Mouse (Mus musculus) left cerebral cortex, adult 2 months (tissue): ENCODE results near the gene Slc35c2. TPM values are rescaled to one million over a fixed set of nuclear protein-coding genes. Genes with fewer than 3 reads are reported as not detected.

Experiments
- DNase-seq, 2 experiments: peaks; one replicate each; pipeline ENCODE4 v3.0.0; 2021 to 2022; ENCODE audit warnings: low spot score in 2 of 2, mixed read lengths in 1 of 2; ENCODE audit errors: extremely low spot score in 1 of 2
- H3K27ac ChIP-seq: fragments of 200-600 bp; 2 replicates; pipeline ENCODE4 v1.8.1; 2022
- H3K4me3 ChIP-seq: fragments of 200-600 bp; 2 replicates; pipeline ENCODE4 v1.8.1; 2022
- CTCF ChIP-seq: fragments of 200-600 bp; IDR thresholded peaks from 2 replicates; pipeline ENCODE4 v1.8.1; 2022; ENCODE audit warnings: antibody characterized with exemption, mild to moderate bottlenecking, moderate library complexity
- intact Hi-C: fragments of 180-260 bp; cut with DNase I; formaldehyde crosslinking; loops from one replicate; pipeline ENCODE4 v1.15.1; 2025
- long read RNA-seq, 2 experiments: library from polyadenylated mRNA; stranded (forward); transcript quantifications; one replicate each; pipeline ENCODE4 v2.0.0; 2021; ENCODE audit warnings: borderline mapping rate in 2 of 2
- total RNA-seq, 2 experiments: library from RNA; stranded (reverse); gene quantifications; 2 replicates each; pipeline ENCODE4 v1.2.3; 2021

Slc35c2 gene
- 10 to 100 TPM; 59.1 to 63.4 TPM for total RNA-seq
- long read RNA-seq, experiment 1, transcript Slc35c2-204 (10 exons, 2,008 nt), result major isoform, 18 of 58 reads
- long read RNA-seq, experiment 1, partial matches to known transcripts, result 8 of 58 reads
- long read RNA-seq, experiment 1, other reads (novel, unspliced or antisense), result 31 of 58 reads
- long read RNA-seq, experiment 2, transcript Slc35c2-204 (10 exons, 2,008 nt), result major isoform, 7 of 48 reads
- long read RNA-seq, experiment 2, partial matches to known transcripts, result 9 of 48 reads
- long read RNA-seq, experiment 2, other reads (novel, unspliced or antisense), result 28 of 48 reads

GRCm38 (mm10) chr2:165287202-165287984 is at the start of gene Slc35c2:
Slc35c2 (minus strand) TSS chr2:165287869.
- Histone ChIP-seq H3K27ac (peak within 1 kb of the TSS; percentile 93), H3K4me3 (peak within 1 kb of the TSS; percentile 82)
- peak; percentile 31 for TF ChIP-seq CTCF
- peak; percentile 92 to 95 for DNase-seq
- intact Hi-C loops, result loop anchor here (5.0 kb wide), 1 partner anchor 320 kb away; no protein-coding TSS in a partner anchor

- DNase-seq, result peak in 1 of 2 experiments; percentile 32
- Histone ChIP-seq H3K27ac (no peak overlapping the region), H3K4me3 (no peak overlapping the region)
- intact Hi-C loops, result no loop called here
- peak; percentile 69 for TF ChIP-seq CTCF
These were observed 49.5 kb upstream of the Slc35c2 start for GRCm38 (mm10) chr2:165337191-165337590.

GRCm38 (mm10) chr2:165332610-165333210 is 45.0 kb upstream of the Slc35c2 start:
- no peak for TF ChIP-seq CTCF
- Histone ChIP-seq H3K27ac (no peak overlapping the region), H3K4me3 (no peak overlapping the region)
- no peak for DNase-seq
- intact Hi-C loops, result no loop called here

GRCm38 (mm10) chr2:165329703-165330102 is 42.0 kb upstream of the Slc35c2 start:
- no peak for TF ChIP-seq CTCF
- no peak for DNase-seq
- intact Hi-C loops, result no loop called here
- H3K27ac ChIP-seq, result no peak overlapping the region
- no peak overlapping the region for H3K4me3 ChIP-seq

- no peak for DNase-seq
- H3K4me3 ChIP-seq, result no peak overlapping the region
- intact Hi-C loops, result no loop called here
- TF ChIP-seq CTCF, result no peak
- H3K27ac ChIP-seq, result no peak overlapping the region
These were observed 41.1 kb upstream of the Slc35c2 start for GRCm38 (mm10) chr2:165328746-165329145.

GRCm38 (mm10) chr2:165327386-165327785 is 39.7 kb upstream of the Slc35c2 start:
- intact Hi-C loops, result loop anchor here (2.0 kb wide), 1 partner anchor 25 kb away; no protein-coding TSS in a partner anchor
- peak overlapping the region; percentile 93 for H3K27ac ChIP-seq
- no peak for DNase-seq

GRCm38 (mm10) chr2:165326304-165327190 is 38.9 kb upstream of the Slc35c2 start, which contains the start of gene Elmo2:
Elmo2 (minus strand) TSS chr2:165326479.
- no peak; the same call in 1 of the 2 replicates for TF ChIP-seq CTCF
- peak; percentile 97 to 98 for DNase-seq
- Histone ChIP-seq H3K27ac (peak within 1 kb of the TSS; percentile 94), H3K4me3 (peak within 1 kb of the TSS; percentile 93)
- intact Hi-C loops, result loop anchor here (1.0 to 2.0 kb wide), 2 partner anchors 26 to 38 kb away; no protein-coding TSS in a partner anchor

More at GRCm38 (mm10) chr2:165327386-165327785, 39.7 kb upstream of the Slc35c2 start:
- no peak overlapping the region; the same call in 1 of the 2 replicates for H3K4me3 ChIP-seq
- TF ChIP-seq CTCF, result no peak

- intact Hi-C loops, result loop anchor here (1.0 to 2.0 kb wide), 2 partner anchors 27 to 37 kb away; no protein-coding TSS in a partner anchor
- DNase-seq, result no peak
- Histone ChIP-seq H3K27ac (peak overlapping the region; percentile 94), H3K4me3 (peak overlapping the region; percentile 93)
- TF ChIP-seq CTCF, result no peak
These were observed 38.0 kb upstream of the Slc35c2 start for GRCm38 (mm10) chr2:165325521-165326303.

- intact Hi-C loops, result no loop called here
- no peak for TF ChIP-seq CTCF
- DNase-seq, result no peak
- Histone ChIP-seq H3K4me3 (peak overlapping the region; percentile 93), H3K27ac (peak overlapping the region; percentile 94)
These were observed 36.3 kb upstream of the Slc35c2 start for GRCm38 (mm10) chr2:165323928-165324327.

- DNase-seq, result no peak
- intact Hi-C loops, result no loop called here
- TF ChIP-seq CTCF, result no peak
- Histone ChIP-seq H3K27ac (peak overlapping the region; percentile 94), H3K4me3 (no peak overlapping the region; the same call in 1 of the 2 replicates)
These were observed 35.8 kb upstream of the Slc35c2 start for GRCm38 (mm10) chr2:165323484-165323883.
